Mouse (Mus musculus): Measurements from ENCODE around the gene Adcy5.

Gene Adcy5

DNA sequence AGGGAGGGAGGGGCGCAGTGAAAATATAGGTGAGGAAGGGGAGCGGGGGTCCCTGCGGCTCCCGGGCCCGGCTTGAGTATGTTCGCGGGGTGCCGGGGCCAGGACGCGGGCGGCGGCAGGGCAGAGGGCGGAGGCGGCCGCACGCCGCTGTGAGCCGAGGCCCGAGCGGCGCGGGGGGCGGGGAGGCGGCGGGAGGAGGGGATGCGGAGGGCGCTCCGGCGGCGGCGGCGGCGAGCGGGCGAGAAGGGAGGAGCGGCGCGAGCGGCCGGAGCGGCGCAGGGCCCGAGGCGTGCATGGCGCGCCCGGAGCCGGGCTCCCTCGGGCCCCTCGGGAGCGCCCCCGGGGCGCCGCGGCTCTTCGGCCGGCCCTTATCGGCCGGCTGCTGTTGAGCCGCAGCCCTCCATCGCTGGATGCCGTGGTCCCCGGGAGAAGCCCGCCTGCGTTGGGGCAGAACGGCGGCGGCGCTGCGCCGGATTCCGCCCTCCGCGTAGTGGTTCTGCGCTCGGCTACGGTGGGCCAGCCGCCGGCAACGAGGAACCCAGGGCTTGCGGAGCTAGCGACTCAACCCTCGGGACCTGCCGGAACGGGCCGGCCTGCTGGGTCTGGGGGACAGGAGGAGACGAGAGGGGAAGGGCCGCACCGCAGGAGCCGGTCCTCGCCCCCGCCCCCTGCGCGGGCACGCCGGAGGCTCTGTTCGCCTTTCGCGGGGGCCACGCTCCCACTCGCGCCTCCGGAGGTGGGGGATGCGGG lies at the start of gene Adcy5:
Gene Adcy5, plus strand, starts transcription at position 237 of the 750 bp plus-strand sequence.
- peak; percentile 76 for DNase-seq

DNA sequence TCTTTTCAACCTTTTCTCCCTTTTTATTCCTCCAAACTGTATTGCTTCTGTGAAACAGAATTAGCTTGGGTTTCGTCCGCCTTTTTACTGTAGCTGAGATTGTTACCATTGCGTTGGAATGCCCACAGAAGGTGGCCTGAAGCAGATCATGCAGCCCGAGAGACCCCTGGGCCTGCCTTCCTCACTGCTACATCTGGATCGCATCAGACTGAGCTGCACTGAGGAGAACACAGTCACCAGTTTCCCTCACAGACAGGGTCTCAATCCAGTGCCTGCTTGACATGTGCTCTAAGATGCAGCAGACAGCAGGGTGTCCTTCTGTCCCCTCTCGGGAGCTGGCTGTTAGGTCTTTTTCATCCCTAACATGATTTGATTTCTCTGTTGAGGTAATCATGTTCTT lies 46.7 kb upstream of the Adcy5 start:
- peak; percentile 47 for DNase-seq

DNA sequence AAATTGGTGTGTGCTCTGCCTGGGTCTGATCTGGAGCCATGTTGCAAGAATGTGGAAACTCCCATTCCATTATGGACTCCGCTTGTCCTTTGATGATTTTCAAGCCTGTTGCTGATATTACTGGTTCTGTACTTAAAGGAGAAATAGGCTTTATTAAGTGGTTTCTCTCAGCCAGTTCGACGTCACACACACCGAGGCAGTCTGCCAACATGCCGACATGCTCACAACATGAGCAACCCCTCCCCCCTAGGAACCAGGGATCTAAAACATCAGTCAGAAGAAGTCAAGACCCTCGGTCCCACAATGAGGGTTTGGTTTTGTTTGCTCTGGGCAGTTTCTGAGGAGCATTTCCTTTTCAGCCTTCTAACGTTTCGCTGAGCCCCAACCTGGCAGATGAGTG lies 45.5 kb upstream of the Adcy5 start:
- DNase-seq: peak; percentile 26

DNA sequence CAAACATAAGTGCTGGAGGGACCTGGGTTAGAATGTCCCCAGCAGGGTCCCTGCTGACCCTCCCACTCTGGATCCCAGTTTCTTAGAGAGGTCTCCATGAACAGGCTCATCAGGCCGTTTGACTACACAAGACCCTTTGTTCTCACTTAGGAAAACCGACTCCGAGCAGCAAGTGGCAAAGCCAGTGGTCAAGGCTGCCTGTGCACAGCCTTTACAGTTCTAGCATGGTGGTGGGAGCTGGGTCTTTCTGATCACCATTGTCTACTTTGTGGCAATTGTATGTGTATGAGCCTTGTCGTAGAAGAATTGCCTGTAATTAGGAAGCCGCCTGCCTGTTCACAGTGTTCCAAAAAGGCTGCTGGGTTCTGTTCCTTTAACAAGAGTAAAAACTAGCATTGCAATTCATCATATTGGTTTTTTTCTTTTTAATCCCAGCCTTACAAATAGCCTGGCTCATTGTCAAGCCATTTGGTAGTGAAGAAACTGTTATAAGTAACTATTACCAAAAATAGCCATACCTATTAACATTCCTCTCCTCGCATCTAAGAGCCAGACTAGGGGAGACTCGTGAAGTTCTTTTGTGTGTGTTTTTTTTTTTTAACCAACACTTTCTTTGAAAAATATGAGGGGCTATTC lies 44.9 kb upstream of the Adcy5 start:
- DNase-seq: peak; percentile 42

DNA sequence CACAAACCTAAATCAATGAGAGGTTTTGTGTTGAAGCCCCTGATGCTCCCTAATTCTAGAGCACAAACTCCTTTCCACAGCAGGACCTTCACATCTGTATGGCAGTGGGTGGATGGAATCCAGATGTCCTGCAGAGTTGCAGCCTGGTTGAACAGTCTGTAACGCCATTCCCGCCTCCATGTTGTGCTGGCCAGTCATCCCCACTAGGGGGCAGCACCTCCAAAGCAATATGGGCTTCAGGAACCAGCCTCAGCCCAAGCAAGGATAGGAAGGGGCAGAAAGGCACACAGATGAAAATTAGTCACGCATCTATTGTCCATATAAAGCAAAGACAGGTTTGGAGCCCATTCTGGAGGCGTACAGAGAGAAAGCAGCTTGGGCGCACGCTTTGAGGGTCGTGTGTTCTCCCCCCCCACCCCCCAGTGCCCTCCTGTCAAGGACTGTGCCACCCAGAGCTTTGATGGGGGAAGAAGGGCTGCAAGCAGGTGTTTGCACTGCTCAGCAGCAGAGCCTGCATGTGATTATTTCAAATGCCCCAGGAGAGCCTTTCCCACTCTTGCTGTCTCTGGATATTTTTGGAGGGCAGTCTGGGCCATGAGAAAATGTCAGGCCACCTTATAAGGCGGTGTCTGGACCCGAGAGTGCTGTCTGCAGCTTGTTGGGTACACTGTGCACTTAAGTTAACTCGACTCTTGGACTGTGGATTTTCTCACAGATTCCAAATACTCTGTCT lies 44.1 kb upstream of the Adcy5 start:
- DNase-seq: peak; percentile 89

DNA sequence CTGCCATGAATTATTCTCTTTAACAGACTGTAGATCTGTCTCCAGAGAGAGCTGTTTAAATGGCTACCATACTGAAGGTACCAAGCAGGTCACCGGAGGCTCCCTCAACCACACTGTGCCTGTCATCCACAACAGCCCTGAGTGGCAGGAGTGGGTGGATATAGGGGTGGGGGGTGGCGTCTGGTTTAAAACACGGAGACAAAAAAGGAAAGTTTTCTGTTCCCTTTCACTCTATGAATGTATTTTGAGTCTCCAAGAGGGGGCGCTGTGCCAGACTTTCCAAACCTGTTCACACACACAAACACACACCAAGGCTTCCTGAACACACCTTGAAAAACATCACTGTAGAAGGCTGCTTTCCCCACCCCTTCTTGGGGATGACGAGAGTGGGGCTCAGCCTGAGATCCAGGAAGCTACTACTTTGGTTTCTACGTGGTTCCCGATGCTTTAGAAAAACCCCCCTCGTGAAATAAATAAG lies 43.5 kb upstream of the Adcy5 start:
- peak; percentile 34 for DNase-seq

DNA sequence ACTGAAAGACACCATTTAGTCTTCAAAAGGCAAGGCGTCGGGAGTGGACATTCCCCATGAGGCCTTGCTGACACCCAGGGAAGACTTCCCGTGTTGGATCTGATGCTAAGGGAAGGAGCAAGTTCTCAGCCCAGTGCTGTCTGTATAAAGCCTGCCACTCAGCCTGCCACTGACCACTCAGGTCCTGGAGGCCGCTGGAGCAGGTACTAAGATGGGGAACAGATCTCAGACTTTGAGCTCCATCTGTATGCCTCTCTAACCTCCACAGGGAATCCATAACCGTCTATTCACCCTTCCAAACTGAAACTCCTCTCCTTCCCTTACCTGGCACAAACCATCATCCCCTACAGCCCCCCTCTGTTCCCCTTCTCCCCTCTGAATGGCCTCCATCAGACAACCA lies 41.2 kb upstream of the Adcy5 start:
- no peak for DNase-seq

DNA sequence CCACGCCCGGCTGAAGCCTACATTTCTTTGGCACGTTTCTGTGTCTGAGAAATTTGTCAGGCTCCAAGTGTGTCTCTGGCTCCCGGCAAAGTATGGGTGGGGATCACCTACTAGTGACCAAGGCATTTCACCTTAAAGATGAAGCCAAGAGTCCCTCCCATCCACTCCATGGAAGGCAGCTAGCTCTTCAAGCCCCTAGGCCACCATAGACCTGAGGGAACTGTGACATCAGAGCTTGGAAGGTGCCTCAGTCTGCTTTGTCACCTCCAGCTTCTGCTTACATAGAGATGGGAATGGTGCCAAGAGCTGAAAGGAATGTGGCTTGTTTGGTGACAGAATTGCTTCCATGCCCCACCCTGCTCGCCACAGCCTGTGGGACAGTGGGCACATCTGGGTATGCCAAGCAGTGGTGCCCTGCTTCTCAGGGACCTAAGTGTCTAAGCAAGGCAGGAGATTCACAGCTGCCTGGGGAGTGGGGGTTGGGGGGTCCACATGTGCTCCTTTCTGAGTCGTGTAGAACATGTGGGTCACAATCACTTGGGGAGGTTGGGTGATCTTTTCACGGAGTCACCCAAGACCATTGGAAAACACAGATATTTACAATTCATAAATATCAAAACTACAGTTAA lies 38.2 kb upstream of the Adcy5 start:
- no peak for DNase-seq

DNA sequence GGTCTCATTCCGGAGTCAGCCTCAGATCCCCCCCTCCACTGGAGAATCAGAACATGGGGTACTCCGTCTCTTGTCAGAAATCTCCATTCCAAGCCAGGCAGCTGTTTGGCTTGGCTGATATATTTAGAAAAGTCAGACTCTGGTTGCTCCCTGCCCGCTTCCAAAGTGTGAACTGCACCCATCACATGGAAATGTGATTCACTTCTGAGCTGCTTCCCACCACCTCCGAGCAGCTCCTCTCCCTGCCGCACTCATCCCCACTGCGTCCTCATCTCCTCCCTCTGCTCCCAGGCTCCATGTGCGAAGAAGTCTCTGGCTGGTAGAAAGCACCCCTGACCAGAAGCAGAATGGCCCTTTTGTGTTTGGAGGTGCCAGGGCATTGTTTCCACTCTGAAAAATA lies 37.2 kb upstream of the Adcy5 start:
- DNase-seq: no peak

DNA sequence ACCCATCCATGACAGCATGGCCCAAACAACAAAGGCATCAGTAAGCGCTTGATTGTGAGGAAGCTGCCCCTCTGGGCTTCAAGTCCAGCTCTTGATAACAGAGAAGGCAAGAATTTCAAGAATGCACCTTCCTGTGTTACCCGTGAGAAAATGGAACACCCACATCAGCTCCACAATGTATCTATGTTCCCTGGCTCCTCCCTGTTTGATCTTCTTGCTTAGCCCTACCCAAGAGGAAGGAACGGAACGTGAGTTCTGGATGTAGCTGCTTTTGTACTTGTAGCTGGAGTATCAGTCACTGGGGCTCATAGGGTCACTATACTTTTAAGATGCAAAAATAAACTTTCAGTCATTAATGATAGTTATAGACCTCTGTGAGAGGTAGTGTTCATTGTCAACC lies 34.1 kb upstream of the Adcy5 start:
- DNase-seq: no peak

DNA sequence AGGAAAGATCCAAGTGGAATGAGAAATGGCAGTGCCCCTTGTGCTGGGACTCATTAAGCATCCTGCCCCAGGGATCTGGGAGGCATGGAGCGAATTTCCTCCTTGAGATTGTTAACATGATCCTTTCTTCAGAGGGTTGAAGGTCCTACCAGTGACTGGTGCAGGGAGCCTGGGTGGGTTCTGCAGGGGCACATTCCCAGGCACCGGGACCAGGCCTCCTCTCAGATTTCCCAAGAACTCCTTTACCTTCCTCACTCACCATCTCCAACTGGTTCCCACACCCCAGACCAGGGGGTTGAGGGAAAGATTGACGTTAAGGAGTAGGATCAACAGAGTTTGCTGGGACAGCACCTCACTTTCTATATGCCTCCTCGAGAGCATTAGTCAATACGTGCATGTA lies 27.4 kb upstream of the Adcy5 start:
- no peak for DNase-seq

DNA sequence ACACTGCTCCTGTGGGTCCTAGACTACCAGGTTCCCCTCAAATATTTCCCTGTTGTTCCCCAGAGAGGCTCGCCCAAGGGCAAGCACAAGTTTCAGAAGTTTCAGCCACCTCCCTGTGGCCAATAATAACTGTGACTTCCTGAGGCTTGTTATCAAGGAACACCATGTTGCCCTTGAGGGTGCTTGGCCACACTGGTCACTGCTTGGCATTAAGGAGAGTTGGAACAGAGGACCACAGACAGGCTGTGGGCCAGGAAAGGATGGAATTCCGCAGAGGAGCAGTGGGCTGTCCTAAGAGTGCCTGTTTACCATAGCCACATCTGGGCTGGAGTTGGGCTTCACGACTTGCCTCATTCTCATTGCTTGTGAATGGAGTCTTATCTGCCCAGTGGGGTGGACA lies 24.5 kb upstream of the Adcy5 start:
- no peak for DNase-seq

DNA sequence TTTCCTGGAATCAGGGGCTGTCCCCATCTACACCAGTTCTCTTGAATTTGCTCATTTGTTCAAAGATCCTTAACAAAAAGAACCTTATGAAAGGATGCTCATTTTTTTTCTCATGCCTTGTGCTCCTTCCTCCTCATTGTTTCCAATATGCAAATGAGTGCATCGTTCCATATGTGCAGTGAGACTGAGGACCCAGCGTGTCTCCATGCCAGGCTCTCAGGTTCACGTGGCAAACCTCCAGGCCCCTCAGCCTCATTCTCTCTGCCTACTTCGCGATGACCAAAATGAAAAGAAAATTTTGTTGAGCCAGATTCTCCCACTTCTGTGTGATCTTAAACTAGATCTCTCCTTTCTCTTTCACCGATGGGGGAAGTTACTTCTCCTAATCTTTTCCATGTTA lies 15.3 kb upstream of the Adcy5 start:
- no peak for DNase-seq

DNA sequence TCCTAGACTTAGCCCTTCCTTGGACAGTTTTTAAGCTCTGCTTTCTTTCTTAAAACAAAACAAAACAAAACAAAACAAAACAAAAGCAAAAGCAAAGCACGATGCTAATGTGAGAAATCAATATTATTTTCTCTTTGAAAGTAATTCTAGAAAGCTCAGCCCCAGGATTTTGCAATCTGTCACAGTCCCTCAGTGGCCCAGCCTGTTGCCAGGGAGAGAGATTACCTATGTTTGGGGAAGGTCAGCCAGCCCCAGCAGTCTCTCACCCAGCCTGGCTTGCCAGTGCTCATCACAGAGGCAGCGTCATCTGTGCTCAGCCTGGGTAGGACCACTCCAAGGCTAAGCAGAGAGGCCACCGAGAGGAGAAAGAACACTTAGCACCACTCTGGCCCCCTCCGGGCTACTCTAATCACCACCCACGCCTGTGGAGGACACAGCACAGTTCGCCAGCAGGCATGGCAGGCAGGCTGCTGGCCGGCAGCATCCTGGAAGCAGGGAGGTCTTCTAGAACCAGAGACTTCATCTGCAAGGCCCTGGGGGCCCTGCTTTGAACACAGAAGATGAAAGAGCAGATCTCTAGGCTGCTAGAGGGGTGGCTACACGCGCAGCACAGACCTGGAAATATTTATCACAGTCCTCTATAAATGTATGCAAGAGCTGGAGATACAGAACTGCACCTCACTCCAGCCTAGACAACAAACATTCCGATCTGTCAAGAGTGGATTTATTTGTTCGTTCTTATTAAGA lies 14.6 kb upstream of the Adcy5 start:
- peak; percentile 58 for DNase-seq

DNA sequence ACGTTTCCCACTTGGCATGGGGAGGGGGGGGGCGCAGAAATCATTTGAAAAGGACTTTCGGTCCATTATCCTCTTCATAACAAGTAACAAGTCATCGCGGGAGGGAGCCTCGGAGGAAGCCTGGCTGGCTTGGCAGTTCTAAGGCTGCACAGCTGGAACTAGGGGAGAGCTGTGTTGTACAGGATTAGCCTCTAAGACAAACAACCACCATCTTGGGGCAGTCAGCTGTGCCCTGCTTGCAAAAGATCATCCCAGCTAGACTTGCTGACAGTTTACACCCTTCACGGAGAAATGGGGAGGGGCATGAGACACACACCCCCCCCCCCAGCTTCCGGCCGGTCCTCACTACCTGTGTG lies 14.1 kb upstream of the Adcy5 start:
- peak; percentile 53 for DNase-seq

DNA sequence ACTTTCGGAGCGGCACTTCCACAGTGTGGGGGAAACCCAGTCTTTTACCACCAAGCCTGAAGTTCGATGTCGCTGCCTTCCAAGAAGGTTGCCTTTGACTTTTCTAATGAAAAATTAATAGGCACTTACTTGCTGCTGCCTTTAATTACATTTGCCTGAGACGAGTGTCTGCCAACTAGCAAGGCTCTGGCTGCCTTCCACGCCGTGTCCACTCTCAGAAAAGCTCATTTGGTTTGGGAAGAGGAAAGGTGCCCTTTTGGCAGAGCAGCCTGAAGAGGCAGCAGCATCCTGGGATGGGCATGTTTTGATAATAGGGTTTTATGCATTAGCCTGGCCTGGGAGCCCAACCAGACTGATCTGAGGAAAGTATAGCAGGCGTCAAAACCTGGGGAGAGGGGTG lies 12.8 kb upstream of the Adcy5 start:
- no peak for DNase-seq

DNA sequence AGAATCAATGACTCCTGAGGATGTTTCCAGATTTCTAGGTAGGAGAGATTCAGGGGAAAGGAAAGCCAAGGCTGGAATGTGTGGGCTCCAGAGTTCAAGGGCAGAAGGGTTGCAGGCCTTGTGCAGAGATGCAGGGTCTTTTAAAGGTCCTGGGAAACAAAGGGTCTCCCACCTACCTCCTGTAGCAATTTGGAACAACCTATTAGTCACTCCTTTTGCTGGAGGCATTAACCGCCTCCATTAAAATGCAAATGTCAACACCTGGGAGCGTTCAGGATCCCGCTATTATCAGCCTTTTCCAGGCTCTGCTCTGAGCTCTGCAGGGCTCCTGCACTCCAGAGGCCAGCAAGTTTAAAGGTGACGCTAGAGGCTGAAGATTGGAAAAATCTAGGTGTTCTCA lies 8.5 kb upstream of the Adcy5 start:
- DNase-seq: no peak

DNA sequence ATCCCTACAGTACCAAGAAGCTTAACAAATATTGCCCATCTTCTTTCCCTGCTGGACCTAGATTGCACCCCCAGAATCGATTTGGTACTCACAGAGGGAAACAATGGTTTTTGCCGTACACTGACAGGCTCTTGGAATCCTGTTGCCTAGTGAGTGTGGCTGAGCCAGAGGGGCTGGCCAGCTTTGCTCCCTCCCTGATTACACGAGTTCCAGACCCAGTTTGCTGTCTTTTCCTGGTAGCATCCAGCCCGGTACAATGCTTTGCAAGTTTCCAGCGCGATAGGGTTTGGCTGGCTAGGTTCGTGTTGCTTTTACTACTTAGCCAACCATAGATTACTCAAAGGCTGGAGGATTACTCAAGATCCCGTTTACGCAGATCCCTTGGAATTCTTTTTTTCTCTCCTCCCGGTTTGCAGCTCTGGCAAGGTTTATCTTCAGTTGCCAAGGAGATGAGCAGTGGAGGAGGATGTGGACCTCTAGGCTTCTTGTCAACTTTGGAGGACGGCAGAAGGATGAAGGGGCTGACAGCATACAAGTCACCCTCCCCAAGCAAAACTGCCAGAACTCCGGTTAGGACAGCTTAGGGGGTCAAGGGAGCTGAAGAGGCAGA lies 1.4 kb upstream of the Adcy5 start:
- DNase-seq: peak; percentile 16

DNA sequence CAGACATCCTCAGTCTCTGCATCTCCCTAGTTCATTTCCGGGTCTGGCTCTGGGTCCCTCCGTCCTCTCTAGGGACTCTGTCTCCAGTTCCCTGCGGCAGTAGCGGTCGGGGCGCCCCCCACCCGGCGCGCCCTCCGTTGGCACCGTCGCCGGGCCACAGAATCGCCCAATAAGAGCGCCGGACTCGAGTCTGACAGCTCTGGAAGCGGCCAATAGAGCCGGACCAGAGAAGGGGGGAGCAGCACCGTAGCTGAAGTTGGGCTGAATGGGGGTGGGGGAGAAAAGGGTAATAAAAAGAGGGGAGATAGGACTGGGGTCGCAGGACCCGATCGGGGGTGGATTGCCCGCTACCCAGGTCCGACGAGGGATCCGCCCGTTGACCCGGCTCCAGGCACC lies 434 bp upstream of the Adcy5 start:
- DNase-seq: peak; percentile 73

DNA sequence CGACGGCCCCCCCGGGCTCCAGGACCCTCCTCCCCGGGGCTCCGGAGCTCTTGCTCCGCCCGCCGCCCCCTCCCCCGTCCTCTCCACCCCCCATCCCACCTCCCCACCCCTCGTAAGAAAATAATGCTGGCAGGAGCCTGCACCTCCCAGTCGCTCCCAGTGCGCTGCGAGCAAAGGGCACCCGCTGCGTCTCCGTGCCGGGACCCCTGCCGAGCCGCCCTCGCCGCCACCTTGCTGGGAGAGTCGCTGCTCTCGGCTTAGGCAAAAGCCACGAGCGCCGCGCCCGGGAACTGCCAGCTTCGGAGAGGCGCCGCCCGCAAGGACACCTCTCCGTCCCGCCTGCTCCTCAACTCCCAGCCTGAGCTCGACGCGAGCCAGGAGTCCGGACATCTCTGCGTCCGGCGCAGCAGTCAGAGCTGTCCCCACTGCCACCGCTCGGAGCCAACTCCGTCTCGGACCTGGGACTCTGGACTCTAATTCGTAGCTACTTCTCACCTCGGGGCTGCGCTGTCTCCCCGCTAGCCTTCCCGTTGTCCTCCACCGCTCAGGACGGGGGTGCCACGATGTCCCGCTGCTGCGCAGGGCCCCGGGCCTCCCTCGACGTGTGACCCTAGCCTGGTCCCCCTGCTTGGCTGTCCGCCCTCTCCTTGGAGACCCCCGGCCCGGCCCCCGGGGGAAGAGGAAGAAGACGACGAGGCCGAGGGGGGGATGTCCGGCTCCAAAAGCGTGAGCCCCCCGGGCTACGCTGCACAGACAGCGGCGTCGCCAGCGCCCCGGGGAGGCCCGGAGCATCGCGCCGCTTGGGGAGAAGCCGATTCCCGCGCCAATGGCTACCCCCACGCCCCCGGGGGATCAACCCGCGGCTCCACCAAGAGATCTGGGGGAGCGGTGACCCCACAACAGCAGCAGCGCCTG lies 971 bp downstream of the Adcy5 start:
- peak; percentile 76 for DNase-seq

DNA sequence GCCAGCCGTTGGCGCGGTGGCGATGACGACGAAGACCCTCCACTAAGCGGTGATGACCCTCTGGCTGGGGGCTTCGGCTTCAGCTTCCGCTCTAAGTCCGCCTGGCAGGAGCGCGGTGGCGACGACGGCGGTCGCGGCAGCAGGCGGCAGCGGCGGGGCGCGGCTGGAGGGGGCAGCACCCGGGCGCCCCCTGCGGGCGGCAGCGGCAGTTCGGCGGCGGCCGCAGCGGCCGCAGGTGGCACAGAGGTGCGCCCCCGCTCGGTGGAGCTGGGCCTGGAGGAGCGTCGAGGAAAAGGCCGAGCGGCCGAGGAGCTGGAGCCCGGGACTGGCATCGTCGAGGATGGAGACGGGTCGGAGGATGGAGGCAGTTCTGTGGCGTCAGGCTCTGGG lies 1.6 kb downstream of the Adcy5 start:
- DNase-seq: peak; percentile 78

Measured in embryo, embryonic 11 days (tissue).